Mouse (Mus musculus): ENCODE results near the gene Tmem210.

GRCm38 (mm10) chr2:25289651-25290050, 1.7 kb downstream of the Tmem210 start, which contains the start of gene Lrrc26:
- TF ChIP-seq MAX (IDR thresholded peaks at IDR 0.05; ENCODE audit: low read length) (no peak), HCFC1 (IDR thresholded peaks at IDR 0.05; ENCODE audit: low read depth, low read length) (no peak), NELFE (IDR thresholded peaks at IDR 0.05; ENCODE audit: low read depth, low read length) (no peak), POLR2A (IDR thresholded peaks at IDR 0.05; ENCODE audit: low read depth, low read length) (no peak), E2F4 (IDR thresholded peaks at IDR 0.05; ENCODE audit: insufficient replicate concordance, low read depth, low read length) (no peak), ZMIZ1 (IDR thresholded peaks at IDR 0.05; ENCODE audit: low read depth, low read length) (no peak), MAZ (IDR thresholded peaks at IDR 0.05; ENCODE audit: low read depth, low read length) (no peak), NRF1 (IDR thresholded peaks at IDR 0.05; ENCODE audit: low read depth, low read length) (no peak), CTCF (conservative IDR thresholded peaks at IDR 0.05 in 1 of 2, IDR thresholded peaks at IDR 0.05 in 1 of 2; ENCODE audit: low read depth in 2 of 2, low read length in 2 of 2) (no peak), ZNF384 (IDR thresholded peaks at IDR 0.05; ENCODE audit: low read depth, low read length) (no peak), EP300 (IDR thresholded peaks at IDR 0.05; ENCODE audit: low read length) (no peak), ETS1 (conservative IDR thresholded peaks at IDR 0.05; ENCODE audit: low read depth, low read length) (no peak), CHD1 (IDR thresholded peaks at IDR 0.05; ENCODE audit: low read depth, low read length) (no peak)
